Mouse (Mus musculus) MEL (cell line): Measurements from ENCODE around the gene Fuz.

Source experiments
- BHLHE40 ChIP-seq: IDR thresholded peaks from 2 replicates; pipeline ENCODE4 v1.6.1; 2012; ENCODE audit warnings: low read depth, mild to moderate bottlenecking, inconsistent platforms, low read length, improper control_type of control experiment, borderline replicate concordance
- CTCF ChIP-seq, 3 experiments: IDR thresholded peaks in 2 of 3; conservative IDR thresholded peaks in 1 of 3; 2 replicates each; pipeline ENCODE4 v1.5.1; 2011 to 2012; ENCODE audit warnings: low read length in 3 of 3, low read depth in 2 of 3, mild to moderate bottlenecking in 2 of 3, improper control_type of control experiment in 1 of 3, inconsistent platforms in 1 of 3, mixed read lengths in 1 of 3, moderate library complexity in 1 of 3; ENCODE audit not compliant: control insufficient read depth in 1 of 3, insufficient read depth in 1 of 3, poor library complexity in 1 of 3, severe bottlenecking in 1 of 3
- E2F4 ChIP-seq: IDR thresholded peaks from 2 replicates; pipeline ENCODE4 v1.6.1; 2011; ENCODE audit warnings: low read depth, low read length, improper control_type of control experiment, borderline replicate concordance
- EP300 ChIP-seq, 2 experiments: IDR thresholded peaks; 2 replicates each; pipeline ENCODE4 v1.6.1; 2011; ENCODE audit warnings: improper control_type of control experiment in 2 of 2, low read length in 2 of 2, low read depth in 1 of 2, mild to moderate bottlenecking in 1 of 2
- GATA1 ChIP-seq: IDR thresholded peaks from 2 replicates; pipeline ENCODE4 v1.6.1; 2011; ENCODE audit warnings: low read depth, low read length, improper control_type of control experiment
- HCFC1 ChIP-seq: IDR thresholded peaks from 2 replicates; pipeline ENCODE4 v1.6.1; 2012; ENCODE audit warnings: low read depth, mild to moderate bottlenecking, inconsistent platforms, low read length, improper control_type of control experiment, moderate library complexity
- MXI1 ChIP-seq: IDR thresholded peaks from 2 replicates; pipeline ENCODE4 v1.6.1; 2011; ENCODE audit warnings: mild to moderate bottlenecking, low read depth, low read length, improper control_type of control experiment
- POLR2A ChIP-seq, 2 experiments: IDR thresholded peaks; 2 replicates each; pipeline ENCODE4 v1.6.1; 2011 to 2012; ENCODE audit warnings: low read length in 2 of 2, mild to moderate bottlenecking in 2 of 2, control low read depth in 1 of 2, improper control_type of control experiment in 1 of 2, low read depth in 1 of 2, moderate library complexity in 1 of 2; ENCODE audit not compliant: control insufficient read depth in 1 of 2, insufficient read depth in 1 of 2, poor library complexity in 1 of 2
- USF1 ChIP-seq: IDR thresholded peaks from 2 replicates; pipeline ENCODE4 v1.6.1; 2014; ENCODE audit warnings: low read depth, mild to moderate bottlenecking, inconsistent platforms, low read length, improper control_type of control experiment, moderate library complexity
- ZC3H11A ChIP-seq: IDR thresholded peaks from 2 replicates; pipeline ENCODE4 v1.6.1; 2012; ENCODE audit warnings: low read depth, mild to moderate bottlenecking, inconsistent platforms, low read length, improper control_type of control experiment
- ZMIZ1 ChIP-seq: IDR thresholded peaks from 2 replicates; pipeline ENCODE4 v1.6.1; 2012; ENCODE audit warnings: low read depth, mild to moderate bottlenecking, inconsistent platforms, low read length, improper control_type of control experiment, moderate library complexity

- TF ChIP-seq E2F4 (no peak), CTCF (IDR thresholded peaks at IDR 0.05 in 2 of 3, conservative IDR thresholded peaks at IDR 0.05 in 1 of 3; ENCODE audit: control insufficient read depth in 1 of 3, insufficient read depth in 1 of 3, low read depth in 2 of 3, low read length in 3 of 3, poor library complexity in 1 of 3, severe bottlenecking in 1 of 3) (no peak), POLR2A (IDR thresholded peaks at IDR 0.05; ENCODE audit: control insufficient read depth in 1 of 2, insufficient read depth in 1 of 2, low read depth in 1 of 2, low read length in 2 of 2, poor library complexity in 1 of 2) (no peak), MXI1 (no peak), ZC3H11A (no peak), GATA1 (no peak), BHLHE40 (no peak), ZMIZ1 (no peak), USF1 (no peak), HCFC1 (no peak), EP300 (IDR thresholded peaks at IDR 0.05; ENCODE audit: low read depth in 1 of 2, low read length in 2 of 2) (no peak)
Observed at GRCm38 (mm10) chr7:44855036-44855435, 40.8 kb upstream of the Fuz start.
